Mouse (Mus musculus): ENCODE data around the gene Map3k3.

Map3k3 gene

GRCm38 (mm10) chr11:106193371-106194154 is 109.2 kb downstream of the Map3k3 start:
- WGBS: under 1% methylated on average over 43 of the region's 44 CpGs

- WGBS: 16% methylated on average over 3 of the region's 3 CpGs
Observed at GRCm38 (mm10) chr11:106194155-106194541, 109.7 kb downstream of the Map3k3 start.

GRCm38 (mm10) chr11:106194891-106195290 is 110.5 kb downstream of the Map3k3 start:
- WGBS: 88% methylated on average over 7 of the region's 7 CpGs

GRCm38 (mm10) chr11:106198277-106198676 is 113.9 kb downstream of the Map3k3 start:
- 92% methylated on average over 4 of the region's 4 CpGs for WGBS

GRCm38 (mm10) chr11:106199997-106200396 is 115.6 kb downstream of the Map3k3 start:
- WGBS: 79% methylated on average over 7 of the region's 7 CpGs

GRCm38 (mm10) chr11:106200756-106201155 is 116.3 kb downstream of the Map3k3 start:
- WGBS: 73% methylated on average over 6 of the region's 6 CpGs

- WGBS: 91% methylated on average over 19 of the region's 19 CpGs
Observed at GRCm38 (mm10) chr11:106201337-106202122, 117.1 kb downstream of the Map3k3 start.

- WGBS: 81% methylated on average over 5 of the region's 5 CpGs
Observed at GRCm38 (mm10) chr11:106202123-106202465, 117.7 kb downstream of the Map3k3 start, which contains the start of gene Strada. Gene Strada (minus strand): TSS chr11:106202168.

Measured in cerebral cortex, adult 2 months (tissue).